Mouse (Mus musculus) kidney, embryonic 14.5 days (tissue): ENCODE results near the gene Tsc2. TPM values are rescaled to one million over a fixed set of nuclear protein-coding genes. Genes with fewer than 3 reads are reported as not detected.
A peak's percentile ranks its signal among the peaks of the same experiment; 100 is the strongest.

ENCODE experiments used
- ATAC-seq: fragments of 200-750 bp; cut with Nextera tagmentation; 2 replicates; pipeline ENCODE4 v1.8.0; 2017; ENCODE audit warnings: moderate number of reproducible peaks, mild to moderate bottlenecking, moderate TSS enrichment, moderate library complexity; ENCODE audit not compliant: low FRiP score, low TSS enrichment
- H3K27ac ChIP-seq: fragments of 300-500 bp; sonication (generic); 2 replicates; pipeline ENCODE4 v1.5.1; 2014; ENCODE audit warnings: low read depth, mild to moderate bottlenecking, low read length, moderate library complexity, mixed read lengths
- H3K27me3 ChIP-seq: fragments of 300-500 bp; sonication (generic); 2 replicates; pipeline ENCODE4 v1.6.1; 2014; ENCODE audit warnings: mild to moderate bottlenecking, low read length; ENCODE audit not compliant: control insufficient read depth, insufficient read depth
- H3K36me3 ChIP-seq: fragments of 300-500 bp; sonication (generic); 2 replicates; pipeline ENCODE4 v1.6.1; 2014; ENCODE audit warnings: low read length, mixed read lengths; ENCODE audit not compliant: control insufficient read depth, insufficient read depth
- H3K4me1 ChIP-seq: fragments of 300-500 bp; sonication (generic); 2 replicates; pipeline ENCODE4 v1.6.1; 2014; ENCODE audit warnings: low read length, mixed read lengths; ENCODE audit not compliant: control insufficient read depth, insufficient read depth
- H3K4me2 ChIP-seq: fragments of 300-500 bp; sonication (generic); replicated peaks from 2 replicates; pipeline ENCODE4 v1.6.1; 2014; ENCODE audit warnings: low read depth, mild to moderate bottlenecking, low read length
- H3K4me3 ChIP-seq: fragments of 300-500 bp; sonication (generic); 2 replicates; pipeline ENCODE4 v1.5.1; 2014; ENCODE audit warnings: mild to moderate bottlenecking, low read length
- H3K9ac ChIP-seq: fragments of 300-500 bp; sonication (generic); 2 replicates; pipeline ENCODE4 v1.6.1; 2014; ENCODE audit warnings: low read depth, mild to moderate bottlenecking, low read length, moderate library complexity
- H3K9me3 ChIP-seq: fragments of 300-500 bp; sonication (generic); 2 replicates; pipeline ENCODE4 v1.6.1; 2016; ENCODE audit warnings: low read length; ENCODE audit not compliant: control insufficient read depth
- WGBS: fragments of 180-500 bp; shearing (Covaris S2); extraction: QIAGEN DNeasy Blood & Tissue Kit; methylation state at CpG from one replicate; pipeline ENCODE4 v1.1.7; 2014; 5-methylcytosine and 5-hydroxymethylcytosine counted together
- microRNA-seq: library from miRNA; unstranded; fragments of <30 nt; microRNA quantifications from one replicate; pipeline ENCODE4, GENCODE M21; 2016
- polyA plus RNA-seq: library from polyadenylated mRNA; unstranded; fragments of >200 nt; fragmentation: Nextera tagmentation; extraction: Ambion mirVana; gene quantifications from 2 replicates; pipeline ENCODE4 v1.2.1, GENCODE M21; 2014

Gene Tsc2
- polyA plus RNA-seq, 1 experiment from 2014 or later = 55.4 TPM

- no peaks in the 10 kb centered on the region; the same call in 1 of the 2 replicates for H3K27me3 ChIP-seq
- peak overlapping the region; percentile 57 for H3K9ac ChIP-seq
- WGBS = 2% methylated on average over 23 of the region's 23 CpGs
- no peaks in the 10 kb centered on the region for H3K36me3 ChIP-seq
- H3K4me3 ChIP-seq = peak overlapping the region; percentile 86
- peaks cover 13% of the 10 kb centered on the region for H3K4me1 ChIP-seq
- H3K27ac ChIP-seq = 0 out of 2 replicates have a peak overlapping the region, but pooled peaks have one; percentile 17
- ATAC-seq = peak; percentile 47
- no peaks in the 10 kb centered on the region for H3K9me3 ChIP-seq
- H3K4me2 ChIP-seq = peak overlapping the region; percentile 70
Measured at GRCm38 (mm10) chr17:24548921-24549617, 83.4 kb downstream of the Tsc2 start.

GRCm38 (mm10) chr17:24548435-24548834 is 84.0 kb downstream of the Tsc2 start:
- Histone ChIP-seq H3K27me3 (no peaks in the 10 kb centered on the region; the same call in 1 of the 2 replicates), H3K9me3 (no peaks in the 10 kb centered on the region), H3K4me1 (peaks cover 13% of the 10 kb centered on the region), H3K4me3 (peak overlapping the region; percentile 86), H3K27ac (no peak overlapping the region), H3K36me3 (no peaks in the 10 kb centered on the region), H3K9ac (peak overlapping the region; percentile 57; the same call in 1 of the 2 replicates), H3K4me2 (peak overlapping the region; percentile 70)
- ATAC-seq = no peak
- WGBS = 40% methylated on average over 9 of the region's 9 CpGs

GRCm38 (mm10) chr17:24546234-24546633 is 86.2 kb downstream of the Tsc2 start:
- H3K9me3 ChIP-seq = no peaks in the 10 kb centered on the region
- no peak for ATAC-seq
- no peak overlapping the region for H3K4me2 ChIP-seq
- 69% methylated on average over 3 of the region's 3 CpGs for WGBS
- no peaks in the 10 kb centered on the region; the same call in 1 of the 2 replicates for H3K27me3 ChIP-seq
- no peak overlapping the region for H3K4me3 ChIP-seq
- no peak overlapping the region for H3K27ac ChIP-seq
- H3K4me1 ChIP-seq = peaks cover 5% of the 10 kb centered on the region; the same call in 1 of the 2 replicates
- H3K9ac ChIP-seq = no peak overlapping the region
- H3K36me3 ChIP-seq = no peaks in the 10 kb centered on the region

Small RNA genes within 50 kb of the gene (microRNA-seq; reads per million reads assigned to microRNA genes)
- gene Gm24589 = not detected

Other genes starting within 250 kb of the Tsc2 start
- gene Rnps1, start 218.1 kb downstream of the Tsc2 start, polyA plus RNA-seq = 306 and 312 TPM in 2 replicates
- 114 and 120 TPM in 2 replicates for gene Eci1, start 206.0 kb downstream of the Tsc2 start, polyA plus RNA-seq
- gene Dnase1l2, start 189.5 kb downstream of the Tsc2 start, polyA plus RNA-seq = 2.5 and 2.8 TPM in 2 replicates
- gene E4f1, start 162.3 kb downstream of the Tsc2 start, polyA plus RNA-seq = 21.6 and 23.2 TPM in 2 replicates
- 54.1 and 65.0 TPM in 2 replicates for gene Pgp, start 162.2 kb downstream of the Tsc2 start, polyA plus RNA-seq
- 0.71 and 1.6 TPM in 2 replicates for gene Bricd5, start 158.7 kb downstream of the Tsc2 start, polyA plus RNA-seq
- 36.4 and 36.9 TPM in 2 replicates for gene Mlst8, start 153.6 kb downstream of the Tsc2 start, polyA plus RNA-seq
- gene Caskin1, start 144.0 kb downstream of the Tsc2 start, polyA plus RNA-seq = 1.6 and 1.8 TPM in 2 replicates
- 69.0 and 88.5 TPM in 2 replicates for gene Traf7, start 104.7 kb downstream of the Tsc2 start, polyA plus RNA-seq
- 2.7 and 2.8 TPM in 2 replicates for gene Rab26, start 98.4 kb downstream of the Tsc2 start, polyA plus RNA-seq
- 16.7 and 31.6 TPM in 2 replicates for gene Pkd1, start 82.8 kb downstream of the Tsc2 start, polyA plus RNA-seq
- gene Nthl1, start 50 bp upstream of the Tsc2 start, polyA plus RNA-seq = 14.2 and 17.0 TPM in 2 replicates
- gene Slc9a3r2, start 17.7 kb upstream of the Tsc2 start, polyA plus RNA-seq = 86.1 and 95.5 TPM in 2 replicates
- gene Npw, start 25.8 kb upstream of the Tsc2 start, polyA plus RNA-seq = 0.66 TPM in 1 of 2 replicates, not detected in the other
- gene Zfp598, start 37.1 kb upstream of the Tsc2 start, polyA plus RNA-seq = 25.3 and 34.4 TPM in 2 replicates
- gene Syngr3, start 57.3 kb upstream of the Tsc2 start, polyA plus RNA-seq = 1.0 and 1.2 TPM in 2 replicates
- gene Gfer, start 63.5 kb upstream of the Tsc2 start, polyA plus RNA-seq = 48.1 and 54.4 TPM in 2 replicates
- 3.1 and 3.5 TPM in 2 replicates for gene Noxo1, start 63.6 kb upstream of the Tsc2 start, polyA plus RNA-seq
- gene Tbl3, start 75.0 kb upstream of the Tsc2 start, polyA plus RNA-seq = 64.8 and 105 TPM in 2 replicates
- 0.62 TPM in 1 of 2 replicates, not detected in the other for gene Rnf151, start 85.4 kb upstream of the Tsc2 start, polyA plus RNA-seq
- gene Rps2, start 85.5 kb upstream of the Tsc2 start, polyA plus RNA-seq = 1,741 and 1,827 TPM in 2 replicates
- gene Ndufb10, start 91.8 kb upstream of the Tsc2 start, polyA plus RNA-seq = 225 and 229 TPM in 2 replicates
- gene Rpl3l, start 95.2 kb upstream of the Tsc2 start, polyA plus RNA-seq = not detected in 2 replicates
- 35.2 and 39.0 TPM in 2 replicates for gene Msrb1, start 104.0 kb upstream of the Tsc2 start, polyA plus RNA-seq
- 32.7 and 35.9 TPM in 2 replicates for gene Hs3st6, start 120.4 kb upstream of the Tsc2 start, polyA plus RNA-seq
- 0.19 TPM in 1 of 2 replicates, not detected in the other for gene Meiob, start 171.7 kb upstream of the Tsc2 start, polyA plus RNA-seq
- gene Hagh, start 207.5 kb upstream of the Tsc2 start, polyA plus RNA-seq = 46.6 and 55.4 TPM in 2 replicates
- 30.4 and 34.1 TPM in 2 replicates for gene Fahd1, start 217.7 kb upstream of the Tsc2 start, polyA plus RNA-seq
- gene Igfals, start 233.4 kb upstream of the Tsc2 start, polyA plus RNA-seq = 0.49 and 1.0 TPM in 2 replicates